Mouse (Mus musculus): ENCODE data around the gene Nectin2. TPM values are rescaled to one million over a fixed set of nuclear protein-coding genes. Genes with fewer than 3 reads are reported as not detected.
A peak's percentile ranks its signal among the peaks of the same experiment; 100 is the strongest.

Gene Nectin2
- total RNA-seq, 2 experiments from 2014 or later: 1.4 to 1.5 TPM

DNA sequence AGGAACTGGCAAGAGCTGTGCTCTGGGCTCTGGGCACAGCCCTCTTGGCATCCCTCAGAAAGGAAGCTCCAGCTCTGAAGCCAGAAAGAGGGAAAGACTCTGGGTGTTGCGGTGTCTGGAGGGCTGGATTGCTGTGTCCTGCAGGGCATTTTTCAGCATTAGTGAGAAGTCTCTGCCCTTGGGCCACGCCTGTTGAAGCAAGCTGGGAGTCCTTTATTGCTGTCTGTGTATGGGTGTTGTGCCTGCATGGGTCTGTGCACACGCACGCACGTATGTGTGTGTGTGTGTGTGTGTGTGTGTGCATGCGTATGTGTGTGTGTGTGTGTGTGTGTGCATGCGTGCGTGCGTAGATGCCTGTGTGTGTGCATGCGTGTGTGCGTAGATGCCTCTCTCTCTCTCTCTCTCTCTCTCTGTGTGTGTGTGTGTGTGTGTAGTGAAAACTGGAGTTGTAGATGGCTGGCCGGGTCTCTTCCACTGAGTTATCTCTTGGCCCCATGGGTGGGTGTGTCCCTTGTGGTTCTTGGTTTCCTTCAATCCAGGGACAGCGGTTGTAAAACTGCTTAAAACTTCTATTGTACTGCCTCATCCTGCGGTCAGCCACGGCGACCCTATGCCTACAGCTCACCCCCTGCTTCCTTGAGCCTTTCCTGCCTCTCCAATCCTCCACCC lies 13.8 kb downstream of the Nectin2 start:
- Histone ChIP-seq H3K4me3 (no peak overlapping the region), H3K27ac (no peak overlapping the region)
- no peak for DNase-seq
- intact Hi-C loops (cut with DNase I): no loop called here
- no peak for TF ChIP-seq CTCF (IDR thresholded peaks at IDR 0.05)

DNA sequence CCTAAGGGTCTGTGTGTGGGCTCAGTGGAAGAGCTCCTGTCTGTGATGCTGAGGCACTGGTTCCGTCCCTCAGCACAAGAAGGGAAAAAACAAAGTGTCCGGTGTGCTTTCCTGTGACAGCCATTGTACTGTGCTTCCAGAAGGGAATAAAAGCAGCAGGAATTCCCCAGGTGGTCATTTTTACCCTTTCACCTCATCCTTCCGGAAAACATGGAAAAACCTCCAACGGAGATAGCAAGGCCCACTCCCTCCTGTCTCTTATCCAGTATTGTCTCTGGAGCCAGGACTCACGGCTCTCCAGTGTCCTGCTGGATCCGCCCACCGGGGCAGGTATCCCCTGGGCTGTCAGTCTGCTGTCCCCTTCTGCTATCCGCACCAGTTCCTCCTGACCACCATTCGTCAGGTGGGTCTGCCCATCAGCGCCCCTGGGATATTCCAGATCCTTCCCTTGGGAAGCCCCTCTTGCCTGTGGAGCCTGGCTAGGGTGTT lies 16.1 kb downstream of the Nectin2 start:
- H3K27ac ChIP-seq: peak overlapping the region; percentile 28; the same call in 1 of the 2 replicates
- TF ChIP-seq CTCF (IDR thresholded peaks at IDR 0.05): no peak
- intact Hi-C loops (cut with DNase I): no loop called here

DNA sequence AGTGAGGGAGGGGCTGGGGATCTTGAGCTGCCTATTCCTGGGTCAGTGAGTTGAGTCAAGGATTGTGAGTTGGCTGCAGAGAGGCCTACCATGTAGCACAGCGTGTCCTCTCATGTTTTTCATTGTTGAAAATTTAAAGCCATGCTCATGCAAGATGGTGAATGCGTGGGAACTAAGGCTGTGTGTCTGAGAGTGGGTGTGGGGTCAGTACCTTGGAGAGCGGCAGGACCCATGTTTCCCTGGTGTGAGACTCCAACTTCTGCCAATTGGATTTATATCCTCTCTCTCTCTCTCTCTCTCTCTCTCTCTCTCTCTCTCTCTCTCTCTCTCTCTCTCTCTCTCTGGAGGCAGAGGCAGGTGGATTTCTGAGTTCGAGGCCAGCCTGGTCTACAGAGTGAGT lies 23.7 kb downstream of the Nectin2 start:
- H3K4me3 ChIP-seq: no peak overlapping the region
- no peak overlapping the region for H3K27ac ChIP-seq
- no peak for TF ChIP-seq CTCF (IDR thresholded peaks at IDR 0.05)
- intact Hi-C loops (cut with DNase I): no loop called here
- no peak for DNase-seq

More for the DNA sequence above, 16.1 kb downstream of the Nectin2 start:
- no peak for DNase-seq
- H3K4me3 ChIP-seq: no peak overlapping the region

DNA sequence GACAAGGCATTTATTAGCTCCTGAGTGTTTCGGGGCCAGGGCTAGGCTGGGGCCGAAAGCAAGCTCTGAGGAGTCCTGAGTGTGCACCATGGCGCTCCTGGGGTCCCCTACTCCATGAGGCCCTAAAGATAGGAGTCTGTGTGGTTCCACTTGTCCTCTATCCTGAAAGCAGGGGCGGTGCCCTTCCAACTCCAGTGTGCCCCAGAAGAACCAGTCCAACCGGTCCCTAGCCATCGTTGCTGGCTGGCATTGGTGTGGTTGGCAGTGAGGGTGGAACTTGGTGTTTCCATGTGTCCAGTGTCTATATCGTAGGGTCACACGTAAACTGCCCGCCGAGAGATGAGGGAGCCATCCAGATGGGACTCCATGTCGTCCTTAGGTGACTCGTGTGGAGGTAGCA lies 26.1 kb downstream of the Nectin2 start:
- H3K27ac ChIP-seq: no peak overlapping the region
- DNase-seq: no peak
- no peak for TF ChIP-seq CTCF (IDR thresholded peaks at IDR 0.05)
- no peak overlapping the region for H3K4me3 ChIP-seq
- intact Hi-C loops (cut with DNase I): no loop called here

DNA sequence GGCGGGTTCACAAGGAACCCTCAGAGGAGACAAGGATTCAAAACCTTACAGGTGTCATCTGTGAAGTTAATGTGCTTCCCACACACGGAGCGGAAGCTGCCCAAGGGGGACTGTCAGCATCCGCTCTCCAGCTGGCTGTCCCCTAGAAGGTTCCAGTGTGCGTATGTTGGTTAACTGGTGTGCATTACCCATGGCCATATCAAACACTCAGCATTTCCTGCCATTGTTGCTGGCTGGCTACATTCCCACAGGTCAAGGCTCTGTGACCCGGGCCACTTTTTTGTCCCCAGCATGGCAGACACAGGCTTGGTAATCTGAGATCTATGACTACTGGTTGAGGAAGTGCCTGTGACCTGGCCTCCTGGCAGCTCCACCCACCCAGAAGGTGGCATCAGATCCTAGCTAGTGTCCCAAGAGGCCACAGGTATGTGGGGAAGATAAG lies 27.5 kb downstream of the Nectin2 start:
- intact Hi-C loops (cut with DNase I): no loop called here
- no peak for TF ChIP-seq CTCF (IDR thresholded peaks at IDR 0.05)
- Histone ChIP-seq H3K27ac (peak overlapping the region; percentile 46), H3K4me3 (no peak overlapping the region)
- peak; percentile 46 for DNase-seq

DNA sequence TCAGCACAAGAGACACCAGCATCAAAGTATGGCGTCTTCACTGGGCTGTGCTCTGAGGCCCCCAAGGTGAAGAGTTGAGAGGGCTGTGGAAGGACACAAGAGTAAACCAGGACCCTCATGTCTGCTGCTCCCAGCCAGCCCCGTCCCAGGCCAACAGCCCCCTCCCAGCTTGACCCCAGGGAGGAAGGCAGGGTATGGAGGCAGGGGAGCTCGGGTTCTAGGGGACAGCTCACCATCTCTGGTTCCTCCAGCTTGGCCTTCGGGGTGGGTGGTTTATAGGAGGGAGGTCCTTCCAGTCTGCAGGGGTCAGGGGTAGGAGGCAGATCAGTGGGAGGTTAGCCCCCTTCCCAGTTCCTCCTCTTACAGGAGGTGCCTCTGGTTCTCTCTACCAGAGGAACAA lies 31.1 kb downstream of the Nectin2 start:
- no peak for TF ChIP-seq CTCF (IDR thresholded peaks at IDR 0.05)
- DNase-seq: no peak
- no peak overlapping the region for H3K27ac ChIP-seq
- no peak overlapping the region for H3K4me3 ChIP-seq
- intact Hi-C loops (cut with DNase I): no loop called here

DNA sequence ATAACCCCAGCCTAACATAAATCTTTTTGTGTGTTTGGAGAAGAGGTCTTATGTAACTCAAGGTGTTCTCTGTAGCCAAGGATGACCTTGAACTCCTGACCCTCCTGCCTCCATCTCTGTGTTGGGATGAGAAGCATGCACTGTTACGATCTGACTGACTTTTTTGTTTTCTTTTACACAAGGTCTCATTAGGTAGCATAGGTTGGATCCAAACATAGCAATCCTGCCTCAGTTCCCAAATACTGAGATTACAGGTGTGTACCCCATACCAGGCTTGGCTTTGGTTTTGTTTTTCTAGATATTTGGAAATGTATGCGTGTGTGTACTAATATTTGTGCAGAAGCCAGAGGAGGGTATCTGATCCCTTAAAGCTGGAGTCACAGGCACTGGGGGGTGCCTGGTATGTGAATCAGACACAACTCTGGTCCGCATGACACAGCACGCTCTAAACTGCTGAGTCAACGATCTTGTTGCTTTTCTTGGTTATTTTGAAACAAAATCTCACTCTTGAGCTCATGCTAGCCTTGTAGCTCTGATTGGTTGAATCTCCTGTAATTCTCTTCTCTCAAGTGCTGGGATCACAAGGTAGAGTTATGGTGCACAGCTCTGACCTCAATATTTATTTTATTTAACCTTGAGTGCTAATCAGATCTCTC lies 31.9 kb downstream of the Nectin2 start:
- Histone ChIP-seq H3K4me3 (no peak overlapping the region), H3K27ac (no peak overlapping the region)
- no peak for DNase-seq
- TF ChIP-seq CTCF (IDR thresholded peaks at IDR 0.05): no peak
- intact Hi-C loops (cut with DNase I): no loop called here

DNA sequence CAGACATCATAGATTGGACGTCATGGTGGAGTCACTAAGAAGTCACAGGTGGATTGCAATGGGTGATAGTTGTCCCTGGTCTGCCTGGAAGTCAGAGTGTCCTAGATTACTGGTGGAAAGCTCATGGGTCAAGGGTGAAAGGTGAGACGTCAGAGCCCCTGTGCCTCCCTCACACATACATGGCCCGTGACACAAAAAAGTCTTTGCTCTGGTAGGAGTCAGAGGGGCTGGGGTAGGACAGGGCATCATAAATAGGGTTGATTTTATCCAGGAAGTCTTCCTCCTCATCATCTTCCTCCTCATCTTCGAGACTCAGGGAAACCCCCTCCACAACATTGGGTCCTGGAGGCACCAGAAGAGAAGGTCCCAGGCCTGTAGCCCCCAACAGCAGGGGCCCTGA lies 32.9 kb downstream of the Nectin2 start:
- no peak for DNase-seq
- intact Hi-C loops (cut with DNase I): loop anchor here (2.0 kb wide), 1 partner anchor 31 kb away; no protein-coding TSS in a partner anchor
- no peak overlapping the region for H3K27ac ChIP-seq
- no peak overlapping the region for H3K4me3 ChIP-seq
- no peak for TF ChIP-seq CTCF (IDR thresholded peaks at IDR 0.05)

DNA sequence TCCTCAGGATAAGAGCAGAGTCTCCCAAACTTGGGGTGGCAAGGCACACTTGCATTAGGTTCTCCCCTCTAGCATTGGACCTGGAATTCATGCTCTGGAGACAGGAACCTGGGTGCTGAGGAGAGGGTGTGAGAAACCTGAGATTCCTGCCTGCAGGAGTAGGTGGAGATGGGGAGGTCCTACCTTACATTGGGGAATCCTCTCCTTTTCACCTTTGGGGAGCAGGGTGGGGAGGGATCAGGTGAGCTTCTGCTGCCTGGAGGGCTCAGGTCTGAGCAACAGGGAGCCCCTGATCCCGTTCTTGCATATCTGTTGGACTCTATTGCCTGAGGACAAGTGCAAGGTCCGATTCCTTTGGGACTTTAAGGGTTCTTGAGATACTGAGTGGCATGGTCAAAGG lies 33.5 kb downstream of the Nectin2 start:
- DNase-seq: no peak
- peak overlapping the region; percentile 93; the same call in 1 of the 2 replicates for H3K27ac ChIP-seq
- no peak for TF ChIP-seq CTCF (IDR thresholded peaks at IDR 0.05)
- H3K4me3 ChIP-seq: peak overlapping the region; percentile 67
- intact Hi-C loops (cut with DNase I): loop anchor here (2.0 kb wide), 1 partner anchor 32 kb away; no protein-coding TSS in a partner anchor

DNA sequence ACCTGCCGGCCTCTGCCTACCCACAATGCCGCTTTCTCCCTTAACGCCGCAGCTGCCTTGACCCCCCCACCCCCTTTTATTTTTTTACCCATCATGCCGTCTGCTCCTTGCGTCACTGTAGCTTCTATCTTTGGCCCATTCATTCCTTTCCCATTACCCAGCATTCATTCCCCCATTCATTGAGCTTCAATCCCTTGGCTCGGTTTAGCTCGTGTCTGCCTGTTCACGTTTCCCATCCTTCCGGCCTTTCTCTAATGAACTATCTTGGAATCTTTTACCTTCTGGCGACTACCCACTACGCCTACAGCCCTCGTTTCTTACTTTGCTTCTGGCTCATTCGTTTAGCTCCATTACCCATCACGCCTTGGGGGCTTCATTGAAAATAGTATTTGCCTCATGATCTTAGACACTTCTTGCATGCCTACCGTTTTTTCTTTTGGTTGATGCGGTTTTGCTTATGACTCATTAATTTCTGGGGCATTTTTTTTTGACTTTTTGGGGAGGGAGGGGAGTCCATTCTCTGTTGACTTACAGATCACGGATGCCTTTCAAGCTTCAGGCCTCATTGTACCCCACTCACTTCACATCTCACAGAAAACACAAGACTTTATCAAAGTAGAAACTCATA lies 34.1 kb downstream of the Nectin2 start:
- no peak for DNase-seq
- Histone ChIP-seq H3K4me3 (peak overlapping the region; percentile 67), H3K27ac (peak overlapping the region; percentile 93)
- TF ChIP-seq CTCF (IDR thresholded peaks at IDR 0.05): no peak
- intact Hi-C loops (cut with DNase I): loop anchor here (2.0 kb wide), 1 partner anchor 33 kb away; no protein-coding TSS in a partner anchor

DNA sequence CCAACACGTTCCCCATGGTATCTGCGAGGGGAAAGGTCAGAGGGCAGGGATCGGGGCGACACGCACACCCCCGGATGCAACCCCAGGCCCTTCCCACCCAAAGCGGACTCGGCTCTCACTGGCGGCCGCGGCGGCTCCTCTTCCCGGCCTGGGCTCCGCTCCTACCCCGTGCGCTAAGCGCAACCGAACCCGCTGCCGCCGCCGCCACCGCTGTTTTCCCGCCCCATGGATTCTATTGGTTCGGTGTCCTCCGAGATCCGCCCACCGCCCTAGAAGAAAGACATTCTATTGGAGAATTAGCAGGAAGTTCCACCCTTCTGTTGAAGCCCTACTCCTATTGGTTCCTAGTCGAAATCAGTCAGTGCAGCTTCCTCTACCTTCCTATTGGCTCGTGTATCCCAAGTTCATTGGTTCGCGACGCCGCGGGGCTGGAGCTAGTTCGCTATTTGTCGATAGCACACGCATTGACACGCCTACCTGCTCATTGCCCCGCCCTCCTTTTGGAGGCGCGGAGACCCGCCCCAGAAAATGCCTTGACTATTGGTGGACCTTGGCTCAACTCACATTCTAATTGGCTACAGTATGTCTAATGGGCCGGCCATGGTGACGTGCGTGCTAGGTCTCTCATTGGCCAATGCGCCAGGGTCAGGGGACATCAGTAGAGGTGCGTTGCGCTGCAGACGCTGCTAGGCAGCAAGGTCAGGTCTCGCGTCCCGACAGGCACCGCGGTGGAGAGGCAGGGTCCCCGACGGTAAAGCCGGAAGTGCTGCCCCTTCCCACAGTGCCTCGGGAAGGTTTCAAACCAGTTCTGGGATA lies 34.8 kb downstream of the Nectin2 start, which contains the start of gene Tomm40:
Gene Tomm40, minus strand, starts transcription at position 200 of the 816 bp plus-strand sequence.
- TF ChIP-seq CTCF (IDR thresholded peaks at IDR 0.05): no peak
- intact Hi-C loops (cut with DNase I): loop anchor here (2.0 kb wide), 1 partner anchor 33 kb away; no protein-coding TSS in a partner anchor
- peak within 1 kb of the TSS; percentile 100 for H3K4me3 ChIP-seq
- H3K27ac ChIP-seq: peak within 1 kb of the TSS; percentile 93
- DNase-seq: peak; percentile 99

DNA sequence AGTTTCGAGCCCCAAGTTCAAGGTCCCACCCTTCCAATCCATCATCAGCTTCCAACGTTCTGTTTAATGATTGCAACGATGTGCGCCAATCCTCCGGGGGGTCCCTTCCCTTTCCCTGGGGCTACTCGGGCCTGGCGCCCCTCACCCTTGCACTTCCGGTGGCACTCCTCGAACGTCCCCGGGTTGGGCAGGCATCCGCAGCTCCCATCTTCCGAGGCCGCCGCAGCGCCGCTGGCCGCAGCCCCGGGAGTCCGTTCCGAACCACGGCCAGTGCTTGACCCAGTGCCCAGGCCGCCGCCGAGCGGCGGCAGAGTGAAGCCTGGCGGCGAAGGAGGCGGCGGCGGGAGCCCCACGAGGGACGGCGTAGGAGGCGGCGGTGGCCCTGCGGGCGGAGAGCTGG lies 35.4 kb downstream of the Nectin2 start:
- no peak for TF ChIP-seq CTCF (IDR thresholded peaks at IDR 0.05)
- H3K27ac ChIP-seq: peak overlapping the region; percentile 90
- H3K4me3 ChIP-seq: peak overlapping the region; percentile 100
- DNase-seq: no peak
- intact Hi-C loops (cut with DNase I): no loop called here

All from gastrocnemius, adult 2 months (tissue).